Mouse (Mus musculus): Measurements from ENCODE around the gene Ankrd35. TPM values are rescaled to one million over a fixed set of nuclear protein-coding genes. Genes with fewer than 3 reads are reported as not detected.
"Not testable (repeated sequence)": the region's sequence is repeated elsewhere in the genome, so short reads cannot be mapped to it uniquely, and the experiment has no call there.

Gene Ankrd35
- polyA plus RNA-seq, 1 experiment = 0.97 TPM

GRCm38 (mm10) chr3:96662731-96663316 lies 7.1 kb upstream of the Ankrd35 start:
- no peak overlapping the region for H3K4me3 ChIP-seq (ENCODE audit: extremely low read depth, insufficient read depth, insufficient read length)
- DNase-seq (ENCODE audit: low read depth in 1 of 2, low spot score in 2 of 2) = no peak
- 86% methylated on average over 8 of the region's 8 CpGs for WGBS
- H3K4me1 ChIP-seq (ENCODE audit: control insufficient read depth, insufficient read depth, insufficient read length) = no peaks in the 10 kb centered on the region; the same call in 1 of the 2 replicates
- TF ChIP-seq POLR2A (IDR thresholded peaks at IDR 0.05; ENCODE audit: low read depth, low read length) (no peak), CTCF (IDR thresholded peaks at IDR 0.05; ENCODE audit: extremely low read depth, insufficient read depth, insufficient read length, insufficient replicate concordance) (no peak)
- H3K27ac ChIP-seq (ENCODE audit: insufficient read depth, low read length) = no peak overlapping the region
- no peaks in the 10 kb centered on the region for H3K27me3 ChIP-seq (ENCODE audit: control insufficient read depth, insufficient read depth, low read length)
- H3K36me3 ChIP-seq (ENCODE audit: control insufficient read depth, insufficient read depth, low read length) = no peaks in the 10 kb centered on the region

DNA sequence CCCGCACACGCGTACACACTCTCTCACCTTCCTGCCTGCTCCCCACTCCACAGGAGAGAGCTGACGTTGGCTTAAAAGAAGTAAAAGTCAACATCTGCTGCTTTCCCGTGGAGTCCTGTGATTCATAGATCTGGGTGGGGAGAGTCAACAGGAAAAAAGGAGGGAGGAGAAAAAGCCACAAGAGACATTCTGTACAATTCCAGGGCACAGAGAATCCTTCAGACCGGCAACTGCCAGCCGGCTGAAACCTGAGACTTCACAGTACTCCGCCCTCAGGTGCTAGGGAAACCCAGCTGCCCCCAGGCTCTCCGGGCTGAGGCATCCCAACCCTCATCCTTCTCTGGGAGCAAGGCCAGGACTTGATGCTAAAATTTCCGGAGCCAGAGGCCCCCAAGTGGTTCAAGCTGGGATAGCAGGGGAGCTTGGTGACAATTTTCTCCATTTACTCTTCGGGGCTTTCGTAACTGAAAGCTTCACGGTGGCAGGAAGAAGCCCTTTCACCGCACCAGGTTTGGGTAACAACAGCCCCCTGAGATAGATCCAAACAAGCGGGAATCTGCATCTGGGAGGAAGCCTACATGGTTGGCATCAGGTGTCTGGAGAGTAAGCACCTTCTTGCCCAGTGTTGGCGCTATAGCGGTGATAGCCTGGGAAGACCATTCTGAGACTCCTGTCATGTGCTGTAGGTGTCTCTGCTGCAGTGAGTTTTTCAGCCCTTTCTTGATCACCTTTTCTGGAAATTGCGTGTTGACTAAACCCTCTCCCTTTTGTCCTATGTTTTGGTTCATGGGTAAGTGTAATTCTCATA lies 6.3 kb upstream of the Ankrd35 start:
- 8% methylated on average over 18 of the region's 18 CpGs for WGBS
- H3K4me3 ChIP-seq (ENCODE audit: extremely low read depth, insufficient read depth, insufficient read length) = peak overlapping the region; percentile 47; the same call in 1 of the 2 replicates

GRCm38 (mm10) chr3:96665732-96666363 lies 4.1 kb upstream of the Ankrd35 start:
- H3K27me3 ChIP-seq (ENCODE audit: control insufficient read depth, insufficient read depth, low read length); H3K4me1 ChIP-seq (ENCODE audit: control insufficient read depth, insufficient read depth, insufficient read length); DNase-seq (ENCODE audit: low read depth in 1 of 2, low spot score in 2 of 2); H3K4me3 ChIP-seq (ENCODE audit: extremely low read depth, insufficient read depth, insufficient read length); H3K27ac ChIP-seq (ENCODE audit: insufficient read depth, low read length); H3K36me3 ChIP-seq (ENCODE audit: control insufficient read depth, insufficient read depth, low read length): not testable (repeated sequence)
- WGBS = 89% methylated on average over 7 of the region's 7 CpGs

More for the DNA sequence above, 6.3 kb upstream of the Ankrd35 start:
- Histone ChIP-seq H3K36me3 (ENCODE audit: control insufficient read depth, insufficient read depth, low read length) (no peaks in the 10 kb centered on the region), H3K27ac (ENCODE audit: insufficient read depth, low read length) (no peak overlapping the region), H3K27me3 (ENCODE audit: control insufficient read depth, insufficient read depth, low read length) (no peaks in the 10 kb centered on the region), H3K4me1 (ENCODE audit: control insufficient read depth, insufficient read depth, insufficient read length) (no peaks in the 10 kb centered on the region; the same call in 1 of the 2 replicates)
- TF ChIP-seq CTCF (IDR thresholded peaks at IDR 0.05; ENCODE audit: extremely low read depth, insufficient read depth, insufficient read length, insufficient replicate concordance) (peak; percentile 38; the same call in 1 of the 2 replicates), POLR2A (IDR thresholded peaks at IDR 0.05; ENCODE audit: low read depth, low read length) (no peak)
- peak; percentile 42 to 66 for DNase-seq (ENCODE audit: low read depth in 1 of 2, low spot score in 2 of 2)

DNA sequence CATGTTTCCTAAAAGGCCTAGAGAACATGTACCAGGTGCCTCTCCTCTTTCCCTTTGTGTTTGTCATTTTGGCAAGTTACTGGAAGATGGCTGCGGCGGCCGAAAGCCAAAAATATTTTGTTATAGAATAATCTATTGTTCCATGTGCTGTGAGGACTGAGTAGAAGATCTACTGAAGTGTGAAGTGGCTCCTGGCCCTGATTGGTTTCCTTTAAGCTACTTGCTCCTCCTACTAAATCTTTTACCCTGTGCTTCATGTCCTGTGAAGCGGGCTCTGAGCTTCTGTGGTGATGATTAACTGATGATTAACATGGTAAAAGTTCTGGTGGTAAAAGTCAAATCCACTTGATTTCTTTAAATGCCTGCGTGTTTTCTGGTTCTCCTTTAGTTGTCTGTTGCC lies 3.0 kb upstream of the Ankrd35 start:
- no peak overlapping the region for H3K4me3 ChIP-seq (ENCODE audit: extremely low read depth, insufficient read depth, insufficient read length)
- 91% methylated on average over 5 of the region's 5 CpGs for WGBS
- H3K27ac ChIP-seq (ENCODE audit: insufficient read depth, low read length) = no peak overlapping the region
- peaks cover 3% of the 10 kb centered on the region; the same call in 1 of the 2 replicates for H3K4me1 ChIP-seq (ENCODE audit: control insufficient read depth, insufficient read depth, insufficient read length)
- DNase-seq (ENCODE audit: low read depth in 1 of 2, low spot score in 2 of 2) = no peak
- no peak for TF ChIP-seq CTCF (IDR thresholded peaks at IDR 0.05; ENCODE audit: extremely low read depth, insufficient read depth, insufficient read length, insufficient replicate concordance)
- TF ChIP-seq POLR2A (IDR thresholded peaks at IDR 0.05; ENCODE audit: low read depth, low read length) = no peak
- no peaks in the 10 kb centered on the region for H3K36me3 ChIP-seq (ENCODE audit: control insufficient read depth, insufficient read depth, low read length)
- no peaks in the 10 kb centered on the region for H3K27me3 ChIP-seq (ENCODE audit: control insufficient read depth, insufficient read depth, low read length)

DNA sequence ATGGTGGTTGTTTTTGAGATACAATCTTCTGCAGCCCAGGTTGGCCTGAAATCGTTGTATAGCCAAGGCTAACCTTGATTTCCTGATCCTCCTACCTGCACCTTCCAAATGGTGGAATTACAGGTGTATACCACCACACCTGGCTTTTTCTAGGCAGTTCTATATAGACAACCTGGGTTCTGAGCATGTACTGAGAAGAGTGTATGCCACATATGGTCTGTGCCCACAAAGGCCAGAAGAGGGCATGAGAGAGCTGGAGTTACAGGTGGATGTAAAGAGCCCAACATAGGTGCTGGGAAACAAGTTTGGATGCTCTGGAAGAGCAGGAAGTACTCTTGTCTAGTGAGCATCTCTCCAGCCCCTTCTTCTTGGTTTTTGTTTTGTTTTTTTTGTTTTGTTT lies 2.6 kb upstream of the Ankrd35 start:
- Histone ChIP-seq H3K36me3 (ENCODE audit: control insufficient read depth, insufficient read depth, low read length) (no peaks in the 10 kb centered on the region), H3K4me1 (ENCODE audit: control insufficient read depth, insufficient read depth, insufficient read length) (peaks cover 3% of the 10 kb centered on the region; the same call in 1 of the 2 replicates), H3K27me3 (ENCODE audit: control insufficient read depth, insufficient read depth, low read length) (no peaks in the 10 kb centered on the region), H3K27ac (ENCODE audit: insufficient read depth, low read length) (no peak overlapping the region), H3K4me3 (ENCODE audit: extremely low read depth, insufficient read depth, insufficient read length) (no peak overlapping the region)
- peak in 1 of 2 experiments; percentile 17 for DNase-seq (ENCODE audit: low read depth in 1 of 2, low spot score in 2 of 2)
- TF ChIP-seq POLR2A (IDR thresholded peaks at IDR 0.05; ENCODE audit: low read depth, low read length) (no peak), CTCF (IDR thresholded peaks at IDR 0.05; ENCODE audit: extremely low read depth, insufficient read depth, insufficient read length, insufficient replicate concordance) (no peak)
- WGBS = 34% methylated on average over 1 of the region's 1 CpGs

- Histone ChIP-seq H3K36me3 (ENCODE audit: control insufficient read depth, insufficient read depth, low read length) (no peaks in the 10 kb centered on the region), H3K4me1 (ENCODE audit: control insufficient read depth, insufficient read depth, insufficient read length) (peaks cover 3% of the 10 kb centered on the region; the same call in 1 of the 2 replicates), H3K27ac (ENCODE audit: insufficient read depth, low read length) (no peak overlapping the region), H3K4me3 (ENCODE audit: extremely low read depth, insufficient read depth, insufficient read length) (no peak overlapping the region), H3K27me3 (ENCODE audit: control insufficient read depth, insufficient read depth, low read length) (no peaks in the 10 kb centered on the region)
- 92% methylated on average over 5 of the region's 5 CpGs for WGBS
- TF ChIP-seq CTCF (IDR thresholded peaks at IDR 0.05; ENCODE audit: extremely low read depth, insufficient read depth, insufficient read length, insufficient replicate concordance) = no peak
- TF ChIP-seq POLR2A (IDR thresholded peaks at IDR 0.05; ENCODE audit: low read depth, low read length) = no peak
- no peak for DNase-seq (ENCODE audit: low read depth in 1 of 2, low spot score in 2 of 2)
These were observed 1.4 kb upstream of the Ankrd35 start for GRCm38 (mm10) chr3:96668424-96669067.

Measured in spleen, adult 2 months (tissue).